Mouse (Mus musculus) layer of hippocampus, adult 9-10 months (tissue): Measurements from ENCODE around the gene B3gnt2.

Experiments used
- DNase-seq: peaks from one replicate; pipeline ENCODE4 v3.0.0; 2022; ENCODE audit warnings: low spot score

Gene B3gnt2

GRCm38 (mm10) chr11:22847732-22848648 lies 12.8 kb downstream of the B3gnt2 start:
- no peak for DNase-seq

DNA sequence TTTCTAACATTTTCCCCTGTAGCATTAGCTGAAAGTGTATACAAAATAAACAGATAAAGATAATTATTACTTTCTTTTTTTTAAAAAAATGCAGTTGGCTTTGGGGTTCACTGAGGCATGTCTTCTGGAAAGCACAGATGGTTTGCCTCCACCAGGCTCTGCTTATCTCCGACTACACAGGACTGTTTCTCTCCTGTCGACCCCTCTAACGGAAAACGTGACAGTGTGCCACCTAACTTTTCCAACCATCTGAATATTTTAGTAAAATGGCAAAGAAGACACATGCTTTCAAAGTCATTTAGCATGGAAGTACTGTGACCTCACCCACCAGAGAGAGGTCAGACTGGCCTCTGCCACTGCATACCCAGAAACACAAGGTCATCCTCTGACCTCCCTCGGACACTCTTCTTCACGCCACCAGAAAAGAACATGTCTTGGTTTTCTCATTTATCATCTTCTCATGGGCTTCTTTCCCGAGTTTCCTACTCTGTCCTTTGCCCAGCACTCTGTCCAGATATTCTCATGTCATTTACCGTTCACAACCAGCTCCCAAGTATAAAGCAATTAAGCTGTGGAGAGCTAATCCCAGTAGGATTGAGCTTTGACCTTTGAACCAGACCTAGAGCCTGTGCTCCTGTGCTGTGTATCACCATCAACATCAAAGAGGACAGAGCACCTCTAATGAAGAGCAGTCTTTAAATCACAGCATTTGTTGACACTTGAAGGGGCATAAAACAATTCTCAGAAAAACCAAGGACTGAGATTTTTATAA lies 13.6 kb downstream of the B3gnt2 start:
- no peak for DNase-seq

- DNase-seq = no peak
Observed at GRCm38 (mm10) chr11:22846093-22846835, 14.5 kb downstream of the B3gnt2 start.

DNA sequence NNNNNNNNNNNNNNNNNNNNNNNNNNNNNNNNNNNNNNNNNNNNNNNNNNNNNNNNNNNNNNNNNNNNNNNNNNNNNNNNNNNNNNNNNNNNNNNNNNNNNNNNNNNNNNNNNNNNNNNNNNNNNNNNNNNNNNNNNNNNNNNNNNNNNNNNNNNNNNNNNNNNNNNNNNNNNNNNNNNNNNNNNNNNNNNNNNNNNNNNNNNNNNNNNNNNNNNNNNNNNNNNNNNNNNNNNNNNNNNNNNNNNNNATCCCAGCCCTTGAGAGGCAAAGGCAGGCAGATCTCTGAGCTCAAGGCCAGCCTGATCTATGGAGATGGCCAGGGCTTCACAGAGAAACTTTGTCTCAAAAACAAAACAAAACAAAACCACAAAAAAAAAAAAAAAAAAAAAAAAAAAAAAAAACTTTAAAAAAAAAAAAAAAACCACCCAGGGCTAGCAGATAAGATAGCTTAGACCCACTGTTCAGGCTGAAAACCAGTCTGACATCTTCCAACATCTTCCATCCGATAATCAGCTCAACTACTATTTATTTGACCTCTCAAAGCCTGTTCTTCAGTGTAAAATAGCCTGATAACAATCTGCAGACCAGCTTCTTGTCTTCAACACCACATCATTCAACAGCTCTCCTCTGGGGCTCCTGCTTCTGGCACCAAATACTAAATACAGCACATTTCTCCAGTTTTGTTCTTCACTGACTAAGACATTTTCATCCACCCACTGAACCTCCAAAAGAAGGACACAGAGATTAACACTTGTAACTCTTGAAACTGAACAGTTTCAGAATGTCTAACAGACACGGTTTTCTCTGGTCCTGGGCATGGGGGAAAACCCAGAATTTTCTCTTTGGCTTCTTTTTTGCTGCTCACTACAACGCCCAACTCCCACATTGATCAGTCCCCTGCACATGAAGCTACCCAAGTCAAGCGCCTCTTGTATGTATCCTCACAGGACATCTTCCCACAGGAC lies 15.7 kb downstream of the B3gnt2 start:
- no peak for DNase-seq

GRCm38 (mm10) chr11:22839456-22839855 lies 21.3 kb downstream of the B3gnt2 start:
- DNase-seq = no peak

DNA sequence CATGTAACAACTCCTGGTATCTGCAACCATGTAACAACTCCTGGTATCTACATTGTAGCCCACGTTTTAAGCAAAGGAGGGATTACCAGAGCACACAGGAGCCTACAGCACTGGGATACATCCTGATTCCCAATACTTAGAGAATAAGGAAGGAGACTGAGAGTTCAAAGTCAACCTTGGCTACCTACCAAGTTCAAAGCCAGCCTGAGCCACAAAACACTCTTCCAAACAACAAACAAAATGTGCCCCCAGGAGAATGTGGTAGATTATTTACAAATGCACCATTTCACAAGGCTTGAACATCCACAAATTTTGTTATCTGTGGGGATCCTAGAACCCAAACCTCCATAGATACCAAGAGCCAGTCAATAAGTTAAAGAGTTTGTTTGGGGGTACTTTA lies 22.4 kb downstream of the B3gnt2 start:
- no peak for DNase-seq

DNA sequence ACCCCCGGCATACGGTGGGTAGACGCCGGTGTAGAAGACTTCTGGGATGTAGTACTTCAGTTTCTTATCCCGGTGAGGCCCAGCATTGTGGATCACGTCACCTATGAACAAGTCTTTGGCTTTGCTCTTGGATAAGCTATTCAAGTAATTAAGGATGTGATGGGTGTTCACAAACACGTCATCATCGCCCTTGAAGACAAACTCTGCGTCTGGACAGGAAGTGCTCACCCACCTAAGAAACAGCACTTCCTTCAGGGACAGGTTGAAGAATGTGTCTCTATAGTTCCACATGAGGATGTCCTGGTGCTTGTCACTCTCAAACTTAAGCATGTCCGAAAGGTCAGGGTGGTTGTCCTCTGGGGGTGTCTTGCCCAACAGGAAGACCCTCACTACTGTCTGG lies 24.5 kb downstream of the B3gnt2 start:
- DNase-seq = no peak

- DNase-seq = no peak
Observed at GRCm38 (mm10) chr11:22832600-22832999, 28.2 kb downstream of the B3gnt2 start.

DNA sequence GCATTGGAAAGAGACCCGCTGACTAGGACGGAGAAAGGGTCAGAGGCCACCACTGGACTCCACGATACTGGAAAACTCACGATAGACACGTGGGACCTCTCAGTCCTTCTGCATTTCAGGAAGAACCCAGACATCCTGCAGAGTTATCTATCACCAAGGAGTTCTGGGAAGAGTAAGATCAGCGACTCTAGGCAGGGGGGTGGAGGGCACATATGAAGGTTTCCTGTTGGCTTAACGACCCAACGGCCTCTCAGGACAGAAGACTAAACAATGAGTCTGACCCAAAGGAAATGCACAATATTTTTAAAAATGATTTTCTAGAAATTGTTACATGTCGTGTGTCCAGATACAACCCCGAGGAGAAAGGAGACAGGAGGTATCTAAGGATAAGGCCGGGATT lies 28.8 kb downstream of the B3gnt2 start:
- DNase-seq = no peak

DNA sequence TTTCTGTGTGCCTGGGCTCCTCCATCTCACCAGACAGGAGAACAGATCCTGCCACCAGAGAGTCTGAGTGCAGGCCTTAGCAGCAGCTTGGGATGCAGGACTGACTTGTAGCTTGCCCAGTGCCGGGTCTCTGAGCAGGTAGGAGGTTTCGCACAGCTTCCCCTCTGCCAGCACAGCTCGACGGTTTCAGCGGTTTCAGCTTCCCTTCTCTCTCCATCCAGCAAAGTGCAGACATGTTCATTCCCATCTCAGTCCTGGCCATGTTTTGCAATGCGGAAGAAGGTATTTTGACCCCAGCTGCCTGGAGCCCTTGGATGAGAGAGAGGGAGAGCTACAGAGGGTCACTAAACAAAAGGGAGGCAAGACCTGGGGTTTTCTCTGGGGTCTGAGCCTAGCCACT lies 30.1 kb downstream of the B3gnt2 start:
- DNase-seq = no peak

DNA sequence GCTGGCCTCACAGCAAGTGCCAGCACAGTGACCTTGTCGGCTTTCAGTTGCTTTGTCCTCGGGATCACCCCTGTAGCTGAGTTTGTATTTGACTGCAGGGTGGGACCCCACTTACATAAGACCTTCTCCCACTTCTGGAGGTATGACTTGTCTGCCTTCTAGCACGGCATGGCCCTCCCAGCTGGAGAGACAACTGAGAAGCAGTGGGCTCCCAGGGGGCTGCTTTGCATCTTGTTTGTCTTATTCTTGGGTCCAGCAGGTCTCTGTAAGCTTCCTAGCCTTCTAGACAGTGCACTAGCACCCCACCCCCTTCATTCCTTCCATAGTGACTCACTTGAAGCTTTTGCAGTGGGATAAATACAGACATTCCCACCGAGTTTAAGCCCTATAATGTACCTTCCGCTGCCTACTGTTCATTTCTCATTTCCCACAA lies 30.6 kb downstream of the B3gnt2 start:
- DNase-seq = no peak

DNA sequence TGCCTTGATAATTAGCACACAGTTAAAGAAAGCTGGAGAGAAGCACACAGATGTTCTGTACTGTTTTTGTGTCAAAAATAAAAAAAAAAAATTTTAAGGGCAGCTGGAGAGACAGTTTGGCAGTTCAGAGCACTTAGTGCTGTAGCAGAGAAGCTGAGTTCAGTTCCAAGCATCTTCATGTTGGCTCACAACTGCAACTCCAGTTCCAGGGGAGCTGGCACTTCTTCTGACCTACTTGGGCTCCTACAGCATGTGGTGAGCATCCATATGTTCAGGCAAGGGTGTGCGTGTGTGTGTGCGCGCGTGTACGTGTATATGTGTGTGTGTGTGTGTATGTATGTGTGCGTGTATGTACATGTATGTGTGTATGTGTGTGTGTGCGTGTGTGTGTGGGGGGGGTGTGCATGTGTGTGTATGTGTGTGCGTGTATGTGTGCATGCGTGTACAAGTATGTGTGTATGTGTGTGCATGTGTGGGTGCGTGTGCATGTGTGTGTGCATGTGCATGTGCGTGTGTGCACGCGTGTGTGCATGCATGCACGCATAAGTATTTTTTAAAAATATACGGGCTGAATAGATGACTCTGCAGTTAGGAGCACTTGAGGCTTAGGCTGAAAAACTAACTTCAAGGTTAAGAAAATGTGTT lies 31.7 kb downstream of the B3gnt2 start:
- DNase-seq = no peak

GRCm38 (mm10) chr11:22827514-22828080 lies 33.2 kb downstream of the B3gnt2 start:
- no peak for DNase-seq

- no peak for DNase-seq
Observed at GRCm38 (mm10) chr11:22826665-22827064, 34.1 kb downstream of the B3gnt2 start.

DNA sequence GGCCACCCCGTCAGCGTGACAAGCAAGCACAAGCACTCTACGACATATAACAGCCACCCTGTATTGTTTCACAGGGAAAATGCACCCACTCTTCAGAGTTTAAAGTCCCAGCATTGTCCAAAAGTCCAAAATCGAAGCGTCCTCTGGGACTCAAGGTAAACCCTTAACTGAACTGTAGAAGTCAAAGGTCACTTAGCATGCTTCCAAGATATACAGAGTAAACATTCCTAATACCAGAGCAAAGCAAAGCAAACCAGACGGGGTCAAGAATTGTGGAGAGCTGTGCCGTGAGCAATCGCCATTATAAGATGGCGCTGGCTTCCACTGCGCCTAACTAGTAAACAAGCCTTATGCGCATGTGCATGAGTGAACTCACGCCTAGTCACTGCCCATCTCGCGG lies 34.7 kb downstream of the B3gnt2 start:
- no peak for DNase-seq

DNA sequence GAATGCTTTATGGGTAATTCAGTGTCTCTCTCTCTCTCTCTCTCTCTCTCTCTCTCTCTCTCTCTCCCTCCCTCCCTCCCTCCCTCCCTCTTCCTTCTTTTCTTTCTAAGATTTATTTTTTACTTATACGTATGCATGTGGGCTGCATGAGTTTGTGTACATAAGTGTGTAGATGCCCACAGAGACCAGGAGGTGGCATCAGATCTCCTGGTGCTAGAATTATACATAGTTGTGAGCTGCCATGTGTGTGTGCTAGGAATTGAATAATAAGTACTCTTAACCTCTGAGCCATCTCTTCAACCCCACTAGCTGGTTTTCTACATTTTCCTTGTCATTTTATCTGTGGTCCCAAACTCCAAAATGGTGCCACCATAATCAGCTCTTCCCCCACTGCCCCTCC lies 35.2 kb downstream of the B3gnt2 start:
- DNase-seq = no peak

GRCm38 (mm10) chr11:22824049-22824705 lies 36.6 kb downstream of the B3gnt2 start:
- DNase-seq = no peak

DNA sequence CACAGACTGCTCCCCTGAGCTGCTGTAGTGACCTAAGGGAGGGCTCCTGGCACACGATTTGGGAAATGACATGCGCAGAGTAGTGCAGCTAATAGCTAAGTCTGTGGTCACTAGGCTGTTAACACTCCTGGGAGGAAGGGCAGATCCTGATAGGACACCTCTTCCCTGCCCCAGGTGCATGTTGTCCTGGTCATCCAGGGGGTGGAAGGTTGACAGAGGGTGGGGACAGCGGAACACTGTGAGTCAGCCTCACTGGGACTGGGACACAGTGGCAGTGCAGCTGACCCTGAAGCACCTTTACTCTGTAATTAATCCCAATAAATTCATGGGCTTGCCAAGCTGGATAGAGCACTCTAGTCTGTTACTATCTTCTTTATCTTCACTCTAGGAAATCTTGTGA lies 39.5 kb downstream of the B3gnt2 start:
- no peak for DNase-seq

DNA sequence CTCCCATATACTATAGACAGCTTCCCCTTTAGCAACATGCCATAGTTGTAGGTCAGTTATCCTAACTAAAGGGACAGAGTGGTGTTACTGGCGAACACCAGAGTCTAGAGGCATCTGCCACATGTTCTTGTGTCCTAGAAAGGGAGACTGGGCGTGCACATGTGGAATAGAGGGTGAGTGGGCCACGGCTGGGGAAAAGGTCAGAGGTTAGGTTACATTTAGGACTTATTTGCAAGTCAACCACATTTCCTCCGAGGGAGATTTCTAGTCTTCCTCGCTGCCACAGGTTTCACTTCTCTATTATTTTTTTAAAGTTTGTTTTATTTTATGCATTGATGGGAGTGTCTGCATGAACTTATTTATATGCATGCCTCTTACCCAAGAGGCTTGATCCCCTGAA lies 42.4 kb downstream of the B3gnt2 start:
- DNase-seq = no peak

DNA sequence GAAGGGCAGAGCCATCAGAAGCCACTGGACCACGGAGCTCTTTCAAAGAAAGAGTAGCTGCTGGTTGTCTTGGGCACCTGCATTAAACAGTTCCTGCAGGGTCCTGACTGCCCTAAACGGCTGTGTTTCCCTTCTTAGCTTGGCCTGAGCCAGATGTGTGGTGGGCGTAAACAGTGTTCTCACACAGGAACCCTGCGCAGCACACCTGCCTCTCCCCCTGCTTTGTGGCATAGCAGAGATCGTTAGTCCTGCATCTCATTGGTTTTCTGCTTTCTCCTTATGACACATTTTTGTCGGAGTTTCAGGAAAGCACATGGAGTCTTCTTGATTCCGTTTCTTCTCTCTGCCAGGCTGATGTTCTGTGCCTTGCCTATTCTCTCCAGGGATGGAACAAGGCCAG lies 44.9 kb downstream of the B3gnt2 start:
- no peak for DNase-seq
